7 mouse cellular contexts compared by ENCODE assay signal in the genomic region with DNA sequence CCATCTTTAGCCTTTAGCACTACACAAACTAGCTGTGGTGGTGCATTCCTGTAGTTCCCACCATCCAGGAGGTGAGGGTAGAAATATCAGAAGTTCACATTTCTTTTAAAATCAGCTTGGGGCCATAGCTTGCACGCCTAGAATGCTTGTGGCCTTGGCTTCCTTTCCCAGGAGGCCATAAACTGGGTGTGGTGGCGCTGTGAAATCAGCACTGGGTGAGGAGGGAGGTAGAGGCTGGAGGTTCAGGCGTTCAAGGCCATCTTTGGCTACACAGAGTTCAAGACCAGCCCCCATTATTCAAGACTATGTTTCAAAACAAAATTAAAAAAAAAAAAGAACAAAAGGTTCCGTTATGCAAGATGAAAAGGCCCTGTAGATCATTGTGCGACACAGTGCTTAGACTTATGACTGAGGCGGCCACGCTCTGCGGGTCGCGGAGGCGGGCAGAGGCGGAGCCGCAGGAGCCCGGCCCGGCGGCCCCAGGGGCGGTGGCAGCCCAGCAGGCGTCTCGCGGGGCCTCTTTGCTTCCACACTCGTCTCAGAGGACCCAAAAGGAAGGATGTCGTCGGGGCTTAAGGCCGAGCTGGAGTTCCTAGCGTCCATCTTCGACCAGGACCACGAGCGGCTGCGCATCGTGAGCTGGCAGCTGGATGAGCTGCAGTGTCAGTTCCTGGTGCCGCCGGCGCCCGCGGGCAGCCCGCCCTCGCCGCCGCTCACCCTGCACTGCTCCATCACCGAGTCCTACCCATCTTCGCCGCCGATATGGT.
DNase-seq lines count a peak whose midpoint lies in the region; ATAC-seq and TF ChIP-seq lines count a peak whose summit lies in the region.

No protein-coding gene starts in this region.

- H3K4me1 ChIP-seq in cortical plate, adult 2 months (ENCODE audit: control insufficient read depth, insufficient read depth, low read length) = no peaks in the 10 kb centered on the region
- no peaks in the 10 kb centered on the region for H3K4me1 ChIP-seq in limb, embryonic 14.5 days (ENCODE audit: control insufficient read depth, insufficient read depth, low read length)
- H3K4me1 ChIP-seq in midbrain, embryonic 13.5 days (replicated peaks) = no peaks in the 10 kb centered on the region
- no peaks in the 10 kb centered on the region; the same call in 1 of the 2 replicates for H3K4me1 ChIP-seq in spleen, adult 2 months (ENCODE audit: control insufficient read depth, insufficient read depth, insufficient read length)

- no peak for TF ChIP-seq CTCF in cortical plate, adult 2 months (IDR thresholded peaks at IDR 0.05; ENCODE audit: extremely low read depth, insufficient read depth, low read length)
- no peak for TF ChIP-seq CTCF in spleen, adult 2 months (IDR thresholded peaks at IDR 0.05; ENCODE audit: extremely low read depth, insufficient read depth, insufficient read length, insufficient replicate concordance)

- H3K27me3 ChIP-seq in limb, embryonic 14.5 days (ENCODE audit: control insufficient read depth, insufficient read depth, low read length) = no peaks in the 10 kb centered on the region
- no peaks in the 10 kb centered on the region for H3K27me3 ChIP-seq in midbrain, embryonic 13.5 days
- H3K27me3 ChIP-seq in spleen, adult 2 months (ENCODE audit: control insufficient read depth, insufficient read depth, low read length) = no peaks in the 10 kb centered on the region

- 0 out of 2 replicates have a peak, but pooled peaks have one; percentile 7 for TF ChIP-seq POLR2A in cortical plate, adult 2 months (IDR thresholded peaks at IDR 0.05; ENCODE audit: extremely low read depth, insufficient read depth, low read length)
- TF ChIP-seq POLR2A in limb, embryonic 14.5 days (IDR thresholded peaks at IDR 0.05; ENCODE audit: borderline replicate concordance, extremely low read depth, insufficient read depth, insufficient read length) = no peak
- TF ChIP-seq POLR2A in spleen, adult 2 months (IDR thresholded peaks at IDR 0.05; ENCODE audit: low read depth, low read length) = no peak; the same call in 1 of the 2 replicates

- peak overlapping the region; percentile 59 for H3K4me2 ChIP-seq in limb, embryonic 14.5 days (replicated peaks; ENCODE audit: low read depth, low read length, severe bottlenecking)
- H3K4me2 ChIP-seq in midbrain, embryonic 13.5 days (replicated peaks) = peak overlapping the region; percentile 59

- WGBS in limb, embryonic 14.5 days = 21% methylated on average over 29 of the region's 43 CpGs
- 14% methylated on average over 43 of the region's 43 CpGs for WGBS in midbrain, embryonic 13.5 days
- WGBS in spleen, adult 2 months = 22% methylated on average over 43 of the region's 43 CpGs

- DNase-seq in adrenal gland, adult 18-20 months (ENCODE audit: low spot score in 2 of 2) = peak; percentile 28 to 47
- peak; percentile 44 to 47 for DNase-seq in heart, adult 18-20 months
- DNase-seq in kidney, adult 18-20 months = peak; percentile 44
- no peak for DNase-seq in limb, embryonic 14.5 days (ENCODE audit: low spot score)
- DNase-seq in spleen, adult 2 months (ENCODE audit: low read depth in 1 of 2, low spot score in 2 of 2) = peak; percentile 9 to 45

- peak overlapping the region; percentile 62 for H3K9ac ChIP-seq in limb, embryonic 14.5 days (ENCODE audit: low read depth, low read length, severe bottlenecking)
- H3K9ac ChIP-seq in midbrain, embryonic 13.5 days (replicated peaks) = peak overlapping the region; percentile 65

- H3K27ac ChIP-seq in cortical plate, adult 2 months (ENCODE audit: insufficient read depth, low read length) = 0 out of 2 replicates have a peak overlapping the region, but pooled peaks have one; percentile 48
- no peak overlapping the region for H3K27ac ChIP-seq in limb, embryonic 14.5 days (replicated peaks; ENCODE audit: low read depth, low read length)
- H3K27ac ChIP-seq in midbrain, embryonic 13.5 days = no peak overlapping the region
- H3K27ac ChIP-seq in spleen, adult 2 months (ENCODE audit: insufficient read depth, low read length) = peak overlapping the region; percentile 70

- ATAC-seq in limb, embryonic 14.5 days (ENCODE audit: low FRiP score, low read depth) = no peak
- ATAC-seq in midbrain, embryonic 13.5 days = peak; percentile 82

- peak overlapping the region; percentile 70 for H3K4me3 ChIP-seq in cortical plate, adult 2 months (ENCODE audit: insufficient read depth, low read length)
- peak overlapping the region; percentile 42 for H3K4me3 ChIP-seq in limb, embryonic 14.5 days (replicated peaks; ENCODE audit: low read length)
- peak overlapping the region; percentile 40 for H3K4me3 ChIP-seq in midbrain, embryonic 13.5 days (replicated peaks)
- peak overlapping the region; percentile 64 for H3K4me3 ChIP-seq in spleen, adult 2 months (ENCODE audit: extremely low read depth, insufficient read depth, insufficient read length)

- no peaks in the 10 kb centered on the region for H3K36me3 ChIP-seq in limb, embryonic 14.5 days (ENCODE audit: control insufficient read depth, insufficient read depth, low read length)
- H3K36me3 ChIP-seq in midbrain, embryonic 13.5 days = no peaks in the 10 kb centered on the region
- H3K36me3 ChIP-seq in spleen, adult 2 months (ENCODE audit: control insufficient read depth, insufficient read depth, low read length) = no peaks in the 10 kb centered on the region

- no peaks in the 10 kb centered on the region for H3K9me3 ChIP-seq in limb, embryonic 14.5 days (ENCODE audit: control insufficient read depth, low read length)
- H3K9me3 ChIP-seq in midbrain, embryonic 13.5 days = no peaks in the 10 kb centered on the region

Comparison
In these comparisons a context has a peak if more than half of its experiments do, and no peak if none do; other contexts are left out.
1. H3K27ac ChIP-seq: peak in cortical plate, adult 2 months (single experiment) and spleen, adult 2 months (single experiment); none in limb, embryonic 14.5 days (single experiment) and midbrain, embryonic 13.5 days (single experiment).
2. Peak in every context shown above with its lines, with median percentiles within 50 percentile points of each other: H3K4me3 ChIP-seq.